Mouse (Mus musculus): ENCODE measurements around the gene Acad11. TPM values are rescaled to one million over a fixed set of nuclear protein-coding genes. Genes with fewer than 3 reads are reported as not detected.

Acad11 gene
- polyA plus RNA-seq, 1 experiment from 2014 or later, result 9.4 TPM

GRCm38 (mm10) chr9:104109151-104109550, 46.0 kb downstream of the Acad11 start:
- H3K9me3 ChIP-seq (ENCODE audit: low read depth, low read length), result no peaks in the 10 kb centered on the region; the same call in 1 of the 2 replicates
- TF ChIP-seq CTCF (IDR thresholded peaks at IDR 0.05; ENCODE audit: low read depth), result no peak
- H3K4me3 ChIP-seq (ENCODE audit: low read depth, low read length), result no peak overlapping the region
- H3K36me3 ChIP-seq (ENCODE audit: insufficient read depth), result no peaks in the 10 kb centered on the region
- H3K9ac ChIP-seq, result no peak overlapping the region
- DNase-seq, result no peak
- no peaks in the 10 kb centered on the region for H3K27me3 ChIP-seq (ENCODE audit: insufficient read depth, low read length)
- no peaks in the 10 kb centered on the region for H3K4me1 ChIP-seq (ENCODE audit: insufficient read depth)
- H3K4me2 ChIP-seq, result no peak overlapping the region
- WGBS, result 87% methylated on average over 5 of the region's 5 CpGs
- H3K27ac ChIP-seq (ENCODE audit: low read depth), result no peak overlapping the region
- no peak for ATAC-seq (ENCODE audit: insufficient read depth)

- DNase-seq (no peak), ATAC-seq (ENCODE audit: insufficient read depth) (no peak)
- no peak overlapping the region for H3K9ac ChIP-seq
- WGBS, result 73% methylated on average over 5 of the region's 5 CpGs
- no peak for TF ChIP-seq CTCF (IDR thresholded peaks at IDR 0.05; ENCODE audit: low read depth)
- no peaks in the 10 kb centered on the region for H3K4me1 ChIP-seq (ENCODE audit: insufficient read depth)
- H3K27ac ChIP-seq (ENCODE audit: low read depth), result no peak overlapping the region
- H3K4me3 ChIP-seq (ENCODE audit: low read depth, low read length), result no peak overlapping the region
- H3K9me3 ChIP-seq (ENCODE audit: low read depth, low read length), result no peaks in the 10 kb centered on the region
- no peaks in the 10 kb centered on the region for H3K36me3 ChIP-seq (ENCODE audit: insufficient read depth)
- no peaks in the 10 kb centered on the region for H3K27me3 ChIP-seq (ENCODE audit: insufficient read depth, low read length)
- no peak overlapping the region for H3K4me2 ChIP-seq
Observed at GRCm38 (mm10) chr9:104123101-104123500, 59.9 kb downstream of the Acad11 start.

GRCm38 (mm10) chr9:104123622-104124021, 60.4 kb downstream of the Acad11 start:
- no peaks in the 10 kb centered on the region for H3K27me3 ChIP-seq (ENCODE audit: insufficient read depth, low read length)
- no peaks in the 10 kb centered on the region for H3K36me3 ChIP-seq (ENCODE audit: insufficient read depth)
- no peak for ATAC-seq (ENCODE audit: insufficient read depth)
- whole genome bisulfite sequencing, result 27% methylated on average over 5 of the region's 5 CpGs
- DNase-seq, result no peak
- H3K4me1 ChIP-seq (ENCODE audit: insufficient read depth), result no peaks in the 10 kb centered on the region
- no peak overlapping the region for H3K4me2 ChIP-seq
- no peak overlapping the region for H3K9ac ChIP-seq
- no peaks in the 10 kb centered on the region for H3K9me3 ChIP-seq (ENCODE audit: low read depth, low read length)
- no peak overlapping the region for H3K27ac ChIP-seq (ENCODE audit: low read depth)
- no peak for TF ChIP-seq CTCF (IDR thresholded peaks at IDR 0.05; ENCODE audit: low read depth)
- H3K4me3 ChIP-seq (ENCODE audit: low read depth, low read length), result no peak overlapping the region

GRCm38 (mm10) chr9:104126833-104127232, 63.7 kb downstream of the Acad11 start, which contains the start of gene Ackr4:
Gene Ackr4, minus strand, starts transcription at chr9:104126933.
- no peak for ATAC-seq (ENCODE audit: insufficient read depth)
- Histone ChIP-seq H3K27me3 (ENCODE audit: insufficient read depth, low read length) (no peaks in the 10 kb centered on the region), H3K4me3 (ENCODE audit: low read depth, low read length) (no peak within 1 kb of the TSS), H3K4me1 (ENCODE audit: insufficient read depth) (no peaks in the 10 kb centered on the region), H3K27ac (ENCODE audit: low read depth) (no peak within 1 kb of the TSS), H3K36me3 (ENCODE audit: insufficient read depth) (no peaks in the 10 kb centered on the region), H3K4me2 (no peak within 1 kb of the TSS), H3K9me3 (ENCODE audit: low read depth, low read length) (no peaks in the 10 kb centered on the region), H3K9ac (no peak within 1 kb of the TSS)
- 77% methylated on average over 3 of the region's 3 CpGs for WGBS
- no peak for TF ChIP-seq CTCF (IDR thresholded peaks at IDR 0.05; ENCODE audit: low read depth)
- no peak for DNase-seq

GRCm38 (mm10) chr9:104128110-104128509, 64.9 kb downstream of the Acad11 start:
- no peak overlapping the region for H3K27ac ChIP-seq (ENCODE audit: low read depth)
- H3K36me3 ChIP-seq (ENCODE audit: insufficient read depth), result no peaks in the 10 kb centered on the region
- WGBS, result 57% methylated on average over 2 of the region's 2 CpGs
- H3K27me3 ChIP-seq (ENCODE audit: insufficient read depth, low read length), result no peaks in the 10 kb centered on the region
- no peaks in the 10 kb centered on the region for H3K9me3 ChIP-seq (ENCODE audit: low read depth, low read length)
- H3K4me2 ChIP-seq, result no peak overlapping the region
- DNase-seq (no peak), ATAC-seq (ENCODE audit: insufficient read depth) (no peak)
- H3K4me1 ChIP-seq (ENCODE audit: insufficient read depth), result no peaks in the 10 kb centered on the region
- no peak for TF ChIP-seq CTCF (IDR thresholded peaks at IDR 0.05; ENCODE audit: low read depth)
- no peak overlapping the region for H3K9ac ChIP-seq
- H3K4me3 ChIP-seq (ENCODE audit: low read depth, low read length), result no peak overlapping the region

- DNase-seq (no peak), ATAC-seq (ENCODE audit: insufficient read depth) (no peak; the same call in 1 of the 2 replicates)
- Histone ChIP-seq H3K4me1 (ENCODE audit: insufficient read depth) (no peaks in the 10 kb centered on the region), H3K36me3 (ENCODE audit: insufficient read depth) (no peaks in the 10 kb centered on the region), H3K27me3 (ENCODE audit: insufficient read depth, low read length) (no peaks in the 10 kb centered on the region), H3K9ac (no peak overlapping the region), H3K4me3 (ENCODE audit: low read depth, low read length) (no peak overlapping the region), H3K4me2 (no peak overlapping the region), H3K27ac (ENCODE audit: low read depth) (no peak overlapping the region), H3K9me3 (ENCODE audit: low read depth, low read length) (no peaks in the 10 kb centered on the region)
- TF ChIP-seq CTCF (IDR thresholded peaks at IDR 0.05; ENCODE audit: low read depth), result no peak
- 83% methylated on average over 9 of the region's 9 CpGs for WGBS
Observed at GRCm38 (mm10) chr9:104130141-104130755, 67.1 kb downstream of the Acad11 start.

- Histone ChIP-seq H3K4me3 (ENCODE audit: low read depth, low read length) (no peak overlapping the region), H3K27ac (ENCODE audit: low read depth) (no peak overlapping the region), H3K9ac (no peak overlapping the region), H3K4me2 (no peak overlapping the region), H3K36me3 (ENCODE audit: insufficient read depth) (no peaks in the 10 kb centered on the region), H3K9me3 (ENCODE audit: low read depth, low read length) (no peaks in the 10 kb centered on the region), H3K27me3 (ENCODE audit: insufficient read depth, low read length) (no peaks in the 10 kb centered on the region), H3K4me1 (ENCODE audit: insufficient read depth) (no peaks in the 10 kb centered on the region)
- no peak for DNase-seq
- 75% methylated on average over 6 of the region's 6 CpGs for WGBS
- no peak for ATAC-seq (ENCODE audit: insufficient read depth)
- no peak for TF ChIP-seq CTCF (IDR thresholded peaks at IDR 0.05; ENCODE audit: low read depth)
Observed at GRCm38 (mm10) chr9:104140351-104140750, 77.2 kb downstream of the Acad11 start.

All from lung, embryonic 14.5 days (tissue).